Mouse (Mus musculus) hindbrain, embryonic 14.5 days (tissue): Measurements from ENCODE around the gene Pptc7. TPM values are rescaled to one million over a fixed set of nuclear protein-coding genes. Genes with fewer than 3 reads are reported as not detected.
A peak's percentile ranks its signal among the peaks of the same experiment; 100 is the strongest.

Experiments used
- ATAC-seq: fragments of 200-750 bp; cut with Nextera tagmentation; 2 replicates; pipeline ENCODE4 v1.8.0; 2017; ENCODE audit warnings: moderate number of reproducible peaks, mild to moderate bottlenecking, moderate TSS enrichment, moderate library complexity; ENCODE audit not compliant: low FRiP score
- DNase-seq: peaks from one replicate; pipeline ENCODE4 v3.0.0-alpha.2; 2015; ENCODE audit warnings: low spot score
- H3K27ac ChIP-seq: fragments of 300-500 bp; sonication (generic); 2 replicates; pipeline ENCODE4 v1.5.1; 2014; ENCODE audit warnings: mild to moderate bottlenecking, moderate library complexity
- H3K27me3 ChIP-seq: fragments of 300-500 bp; sonication (generic); 2 replicates; pipeline ENCODE4 v1.6.1; 2014; ENCODE audit warnings: mild to moderate bottlenecking, low read length, mixed read lengths; ENCODE audit not compliant: control insufficient read depth, insufficient read depth
- H3K36me3 ChIP-seq: fragments of 300-500 bp; sonication (generic); replicated peaks from 2 replicates; pipeline ENCODE4 v1.6.1; 2014; ENCODE audit not compliant: control insufficient read depth, insufficient read depth
- H3K4me1 ChIP-seq: fragments of 300-500 bp; sonication (generic); replicated peaks from 2 replicates; pipeline ENCODE4 v1.6.1; 2014; ENCODE audit warnings: antibody characterized with exemption, low read length, mixed read lengths; ENCODE audit not compliant: control insufficient read depth, insufficient read depth
- H3K4me2 ChIP-seq: fragments of 300-500 bp; sonication (generic); replicated peaks from 2 replicates; pipeline ENCODE4 v1.6.1; 2014; ENCODE audit warnings: mild to moderate bottlenecking, moderate library complexity
- H3K4me3 ChIP-seq: fragments of 300-500 bp; sonication (generic); replicated peaks from 2 replicates; pipeline ENCODE4 v1.5.1; 2014; ENCODE audit warnings: mild to moderate bottlenecking, low read length
- H3K9ac ChIP-seq: fragments of 300-500 bp; sonication (generic); 2 replicates; pipeline ENCODE4 v1.6.1; 2014
- H3K9me3 ChIP-seq: fragments of 300-500 bp; sonication (generic); 2 replicates; pipeline ENCODE4 v1.6.1; 2016; ENCODE audit warnings: low read length; ENCODE audit not compliant: control insufficient read depth
- WGBS: fragments of 180-500 bp; shearing (Covaris S2); extraction: QIAGEN DNeasy Blood & Tissue Kit; methylation state at CpG from one replicate; pipeline ENCODE4 v1.1.7; 2014; 5-methylcytosine and 5-hydroxymethylcytosine counted together
- polyA plus RNA-seq: library from polyadenylated mRNA; unstranded; fragments of >200 nt; fragmentation: Nextera tagmentation; extraction: Ambion mirVana; gene quantifications from 2 replicates; pipeline ENCODE4 v1.2.1, GENCODE M21; 2014

The Pptc7 gene
- polyA plus RNA-seq, 1 experiment from 2014 or later: 8.5 TPM

GRCm38 (mm10) chr5:122279799-122280421 is 4.3 kb upstream of the Pptc7 start:
- Histone ChIP-seq H3K27me3 (no peaks in the 10 kb centered on the region), H3K9me3 (no peaks in the 10 kb centered on the region), H3K4me1 (no peaks in the 10 kb centered on the region), H3K9ac (no peak overlapping the region), H3K27ac (no peak overlapping the region), H3K36me3 (no peaks in the 10 kb centered on the region), H3K4me3 (no peak overlapping the region), H3K4me2 (no peak overlapping the region)
- no peak for ATAC-seq
- WGBS: 86% methylated on average over 12 of the region's 12 CpGs
- DNase-seq: no peak

DNA sequence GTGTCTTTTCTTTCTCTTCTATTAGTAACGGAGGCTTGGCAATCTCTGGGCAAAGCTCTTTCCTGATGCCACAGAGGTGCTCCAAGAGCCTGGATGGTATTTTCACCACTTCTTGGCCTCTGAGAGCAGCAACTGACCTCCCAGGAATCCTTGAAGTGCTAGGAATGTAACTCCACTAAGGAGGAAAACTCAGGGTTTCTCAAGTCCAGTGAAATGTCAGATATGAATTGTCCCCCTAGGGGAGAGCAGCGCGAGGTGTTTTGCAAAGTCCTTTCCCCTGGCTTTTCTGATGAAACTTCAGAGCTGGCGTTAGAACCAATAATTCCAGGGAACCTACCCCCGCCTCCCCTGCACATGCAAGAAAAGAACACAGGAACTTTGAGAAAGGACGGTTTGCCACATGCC is 3.7 kb upstream of the Pptc7 start:
- no peaks in the 10 kb centered on the region for H3K36me3 ChIP-seq
- no peak overlapping the region for H3K4me2 ChIP-seq
- DNase-seq: no peak

GRCm38 (mm10) chr5:122280827-122281462 is 3.2 kb upstream of the Pptc7 start:
- WGBS: 39% methylated on average over 19 of the region's 19 CpGs
- Histone ChIP-seq H3K27me3 (no peaks in the 10 kb centered on the region), H3K36me3 (no peaks in the 10 kb centered on the region), H3K9ac (no peak overlapping the region), H3K4me2 (no peak overlapping the region), H3K4me3 (no peak overlapping the region), H3K9me3 (no peaks in the 10 kb centered on the region), H3K27ac (no peak overlapping the region), H3K4me1 (peaks cover 9% of the 10 kb centered on the region)
- DNase-seq (no peak), ATAC-seq (no peak)

More for the DNA sequence above, 3.7 kb upstream of the Pptc7 start:
- WGBS: 54% methylated on average over 6 of the region's 6 CpGs
- no peaks in the 10 kb centered on the region for H3K27me3 ChIP-seq
- H3K4me1 ChIP-seq: peaks cover 3% of the 10 kb centered on the region
- no peak overlapping the region for H3K4me3 ChIP-seq
- H3K9me3 ChIP-seq: no peaks in the 10 kb centered on the region
- no peak overlapping the region for H3K9ac ChIP-seq
- no peak for ATAC-seq
- H3K27ac ChIP-seq: no peak overlapping the region

GRCm38 (mm10) chr5:122283828-122284182 is 360 bp upstream of the Pptc7 start:
- no peaks in the 10 kb centered on the region for H3K9me3 ChIP-seq
- ATAC-seq: no peak
- no peak overlapping the region for H3K9ac ChIP-seq
- no peak overlapping the region for H3K27ac ChIP-seq
- DNase-seq: no peak
- 17% methylated on average over 2 of the region's 2 CpGs for WGBS
- H3K4me1 ChIP-seq: peaks cover 14% of the 10 kb centered on the region
- H3K27me3 ChIP-seq: no peaks in the 10 kb centered on the region
- H3K4me2 ChIP-seq: peak overlapping the region; percentile 25; the same call in 1 of the 2 replicates
- no peak overlapping the region for H3K4me3 ChIP-seq
- H3K36me3 ChIP-seq: no peaks in the 10 kb centered on the region

GRCm38 (mm10) chr5:122285029-122285766 is 1.0 kb downstream of the Pptc7 start:
- Histone ChIP-seq H3K9me3 (no peaks in the 10 kb centered on the region), H3K9ac (peak overlapping the region; percentile 92), H3K4me3 (peak overlapping the region; percentile 96), H3K27ac (peak overlapping the region; percentile 90), H3K36me3 (no peaks in the 10 kb centered on the region; the same call in 1 of the 2 replicates), H3K4me1 (peaks cover 14% of the 10 kb centered on the region), H3K27me3 (no peaks in the 10 kb centered on the region), H3K4me2 (peak overlapping the region; percentile 100)
- 1% methylated on average over 34 of the region's 34 CpGs for WGBS
- ATAC-seq (peak; percentile 46; the same call in 1 of the 2 replicates), DNase-seq (peak; percentile 35)

- Histone ChIP-seq H3K4me3 (peak overlapping the region; percentile 96), H3K4me2 (peak overlapping the region; percentile 100), H3K27ac (no peak overlapping the region), H3K9ac (peak overlapping the region; percentile 92; the same call in 1 of the 2 replicates), H3K27me3 (no peaks in the 10 kb centered on the region), H3K9me3 (no peaks in the 10 kb centered on the region), H3K36me3 (no peaks in the 10 kb centered on the region; the same call in 1 of the 2 replicates), H3K4me1 (peaks cover 14% of the 10 kb centered on the region)
- no peak for DNase-seq
- no peak for ATAC-seq
- WGBS: 57% methylated on average over 7 of the region's 7 CpGs
Observed at GRCm38 (mm10) chr5:122285767-122286150, 1.6 kb downstream of the Pptc7 start.

GRCm38 (mm10) chr5:122286191-122286590 is 2.0 kb downstream of the Pptc7 start:
- H3K4me1 ChIP-seq: peaks cover 14% of the 10 kb centered on the region
- H3K36me3 ChIP-seq: no peaks in the 10 kb centered on the region; the same call in 1 of the 2 replicates
- no peaks in the 10 kb centered on the region for H3K9me3 ChIP-seq
- H3K27ac ChIP-seq: no peak overlapping the region
- no peak overlapping the region; the same call in 1 of the 2 replicates for H3K4me3 ChIP-seq
- no peaks in the 10 kb centered on the region for H3K27me3 ChIP-seq
- no peak for DNase-seq
- 84% methylated on average over 10 of the region's 10 CpGs for WGBS
- H3K4me2 ChIP-seq: peak overlapping the region; percentile 100
- H3K9ac ChIP-seq: no peak overlapping the region
- ATAC-seq: no peak

GRCm38 (mm10) chr5:122287026-122287425 is 2.9 kb downstream of the Pptc7 start:
- no peak overlapping the region for H3K4me3 ChIP-seq
- no peak overlapping the region for H3K9ac ChIP-seq
- no peak overlapping the region for H3K4me2 ChIP-seq
- no peaks in the 10 kb centered on the region for H3K9me3 ChIP-seq
- no peaks in the 10 kb centered on the region; the same call in 1 of the 2 replicates for H3K36me3 ChIP-seq
- peaks cover 14% of the 10 kb centered on the region for H3K4me1 ChIP-seq
- H3K27ac ChIP-seq: no peak overlapping the region
- H3K27me3 ChIP-seq: no peaks in the 10 kb centered on the region
- ATAC-seq: no peak
- WGBS: 92% methylated on average over 4 of the region's 4 CpGs
- no peak for DNase-seq

DNA sequence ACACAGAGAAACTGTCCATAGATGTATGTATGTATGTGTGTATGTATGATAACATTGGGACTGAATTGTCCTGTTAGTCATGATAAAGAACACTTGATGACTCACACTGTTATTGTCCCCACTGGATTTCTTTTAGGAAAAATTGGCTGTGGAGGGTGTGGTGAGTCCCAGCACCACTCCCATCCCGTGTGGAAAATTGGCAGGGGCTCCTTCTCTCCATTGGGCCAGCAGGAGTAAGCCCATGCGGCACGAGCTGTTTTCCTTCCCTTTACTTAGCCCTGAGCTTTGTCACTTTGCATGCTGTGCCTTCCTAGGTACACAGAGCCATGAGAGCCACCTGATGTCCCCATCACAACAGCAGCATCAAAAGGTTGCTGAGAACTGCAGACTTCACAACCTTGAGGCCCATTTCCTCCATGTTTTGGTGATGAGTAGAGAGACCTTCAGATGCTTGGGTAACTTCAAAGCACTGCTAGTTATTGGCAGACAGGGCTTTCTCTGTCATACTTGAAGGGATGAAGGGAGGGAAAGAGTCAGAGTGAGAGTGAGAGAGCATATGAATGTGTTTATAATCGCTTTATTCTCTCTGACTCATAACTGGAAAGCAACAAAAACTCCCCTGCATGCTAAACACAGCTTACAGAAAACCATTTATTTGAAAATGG is 4.1 kb downstream of the Pptc7 start:
- H3K4me1 ChIP-seq: peaks cover 14% of the 10 kb centered on the region
- H3K27me3 ChIP-seq: no peaks in the 10 kb centered on the region
- no peaks in the 10 kb centered on the region for H3K9me3 ChIP-seq
- no peak overlapping the region for H3K9ac ChIP-seq
- no peak overlapping the region for H3K4me2 ChIP-seq
- no peaks in the 10 kb centered on the region; the same call in 1 of the 2 replicates for H3K36me3 ChIP-seq
- ATAC-seq (no peak), DNase-seq (no peak)
- no peak overlapping the region for H3K4me3 ChIP-seq
- H3K27ac ChIP-seq: no peak overlapping the region
- WGBS: 94% methylated on average over 4 of the region's 4 CpGs
